Mouse (Mus musculus) bone marrow macrophage, adult 2 months (primary cell): ENCODE measurements around the gene Gpr4.

Experiments used
- CTCF ChIP-seq: IDR thresholded peaks from 2 replicates; pipeline ENCODE4 v1.5.1; 2012; ENCODE audit warnings: low read depth, mild to moderate bottlenecking, low read length, moderate library complexity
- POLR2A ChIP-seq: IDR thresholded peaks from 2 replicates; pipeline ENCODE4 v1.6.1; 2012; ENCODE audit warnings: mild to moderate bottlenecking, low read depth, low read length, borderline replicate concordance

GRCm38 (mm10) chr7:19164978-19165377 is 47.4 kb upstream of the Gpr4 start:
- TF ChIP-seq CTCF (no peak), POLR2A (no peak)
